Mouse (Mus musculus) limb, embryonic 10.5 days (tissue): ENCODE results near the gene Cabp4. TPM values are rescaled to one million over a fixed set of nuclear protein-coding genes. Genes with fewer than 3 reads are reported as not detected.
"Not testable (repeated sequence)": the region's sequence is repeated elsewhere in the genome, so short reads cannot be mapped to it uniquely, and the experiment has no call there.

Source experiments
- DNase-seq: peaks from one replicate; pipeline ENCODE4 v3.0.0-alpha.2; 2017; ENCODE audit warnings: low spot score
- H3K27ac ChIP-seq: fragments of 300-500 bp; sonication (generic); 2 replicates; pipeline ENCODE4 v1.5.1; 2016; ENCODE audit warnings: mild to moderate bottlenecking
- H3K27me3 ChIP-seq: fragments of 300-500 bp; sonication (generic); 2 replicates; pipeline ENCODE4 v1.6.1; 2016; ENCODE audit warnings: low read depth, mild to moderate bottlenecking; ENCODE audit not compliant: poor library complexity, severe bottlenecking
- H3K36me3 ChIP-seq: fragments of 300-500 bp; sonication (generic); 2 replicates; pipeline ENCODE4 v1.6.1; 2016; ENCODE audit warnings: mild to moderate bottlenecking, moderate library complexity
- H3K4me1 ChIP-seq: fragments of 300-500 bp; sonication (generic); 2 replicates; pipeline ENCODE4 v1.6.1; 2016
- H3K4me3 ChIP-seq: fragments of 300-500 bp; sonication (generic); 2 replicates; pipeline ENCODE4 v1.5.1; 2016; ENCODE audit warnings: mild to moderate bottlenecking, moderate library complexity
- H3K9me3 ChIP-seq: fragments of 300-500 bp; sonication (generic); replicated peaks from 2 replicates; pipeline ENCODE4 v1.6.1; 2016; ENCODE audit warnings: mild to moderate bottlenecking
- WGBS: fragments of 180-500 bp; shearing (Covaris S2); methylation state at CpG from one replicate; pipeline ENCODE4 v1.1.7; 2016; 5-methylcytosine and 5-hydroxymethylcytosine counted together
- polyA plus RNA-seq: library from polyadenylated mRNA; unstranded; fragments of >200 nt; fragmentation: Nextera tagmentation; extraction: Ambion mirVana; gene quantifications from 2 replicates; pipeline ENCODE4 v1.2.1, GENCODE M21; 2016

Cabp4 gene
- polyA plus RNA-seq, 1 experiment from 2014 or later, result 0.15 TPM

DNA sequence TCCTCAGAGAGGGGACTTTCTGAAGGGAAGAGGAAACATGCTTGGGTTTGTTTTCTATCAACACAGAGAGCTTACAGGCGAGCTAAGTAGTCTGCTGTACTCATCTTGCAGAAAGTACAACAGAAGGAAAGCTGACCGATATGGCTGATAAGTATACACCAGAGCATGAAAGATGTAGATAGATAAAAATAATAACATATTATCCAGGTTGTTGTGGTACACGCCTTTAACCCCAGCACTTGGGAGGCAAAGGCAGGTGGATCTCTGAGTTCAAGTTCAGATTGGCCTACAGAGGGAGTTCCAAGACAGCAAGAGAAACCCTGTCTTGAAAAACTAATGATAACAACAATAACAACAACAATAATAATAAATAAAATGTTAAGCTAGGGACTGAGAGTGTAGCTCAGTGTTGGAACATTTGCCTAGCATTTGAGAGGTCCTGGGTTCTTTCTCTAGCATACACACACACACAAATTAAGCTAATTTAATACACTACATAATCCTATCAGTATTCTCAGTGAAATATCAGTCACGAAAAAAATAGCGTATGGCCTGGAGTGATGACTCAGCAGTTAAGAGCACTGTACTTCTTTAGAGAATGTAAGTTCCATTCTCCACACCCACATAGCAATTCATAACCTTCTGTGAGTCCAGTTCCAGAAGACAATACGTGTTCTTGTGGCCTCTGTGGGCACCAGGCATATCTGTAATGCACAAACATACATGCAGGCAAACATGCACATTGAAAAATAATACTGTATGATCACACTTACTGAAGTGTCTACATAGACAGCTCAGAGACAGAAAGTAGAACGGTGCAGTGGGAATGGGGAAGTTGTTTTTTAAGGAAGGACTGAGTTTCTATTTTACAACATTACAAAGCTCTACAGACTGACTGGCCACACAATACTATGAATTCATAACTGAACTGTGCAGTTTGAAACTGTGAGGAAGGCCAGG, 21.1 kb downstream of the Cabp4 start:
- Histone ChIP-seq H3K9me3 (no peaks in the 10 kb centered on the region), H3K4me1 (peaks cover 42% of the 10 kb centered on the region), H3K27me3 (no peaks in the 10 kb centered on the region), H3K36me3 (peaks cover 20% of the 10 kb centered on the region), H3K27ac (no peak overlapping the region), H3K4me3 (no peak overlapping the region)
- DNase-seq, result no peak
- 87% methylated on average over 7 of the region's 7 CpGs for WGBS

DNA sequence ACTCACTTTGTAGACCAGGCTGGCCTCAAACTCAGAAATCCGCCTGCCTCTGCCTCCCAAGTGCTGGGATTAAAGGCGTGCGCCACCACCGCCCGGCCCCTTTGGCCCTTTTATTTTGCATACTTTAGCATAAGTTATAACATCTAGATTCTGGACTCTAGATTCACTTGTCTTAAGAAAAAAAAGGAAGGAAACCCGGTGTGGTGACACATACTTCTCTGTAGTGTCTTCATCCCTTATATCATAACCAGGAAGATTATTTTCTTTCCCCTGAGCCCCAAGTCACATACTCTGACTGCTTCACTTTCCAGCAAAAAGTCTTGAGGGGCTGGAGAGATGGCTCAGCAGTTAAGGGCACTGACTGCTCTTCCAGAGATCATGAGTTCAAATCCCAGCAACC, 21.9 kb downstream of the Cabp4 start:
- not testable (repeated sequence) for H3K4me3 ChIP-seq, H3K9me3 ChIP-seq, H3K27me3 ChIP-seq, DNase-seq
- 60% methylated on average over 6 of the region's 6 CpGs for WGBS
- H3K4me1 ChIP-seq, result peaks cover 34% of the 10 kb centered on the region
- peaks cover 22% of the 10 kb centered on the region for H3K36me3 ChIP-seq
- H3K27ac ChIP-seq, result peak overlapping the region; percentile 91; the same call in 1 of the 2 replicates

DNA sequence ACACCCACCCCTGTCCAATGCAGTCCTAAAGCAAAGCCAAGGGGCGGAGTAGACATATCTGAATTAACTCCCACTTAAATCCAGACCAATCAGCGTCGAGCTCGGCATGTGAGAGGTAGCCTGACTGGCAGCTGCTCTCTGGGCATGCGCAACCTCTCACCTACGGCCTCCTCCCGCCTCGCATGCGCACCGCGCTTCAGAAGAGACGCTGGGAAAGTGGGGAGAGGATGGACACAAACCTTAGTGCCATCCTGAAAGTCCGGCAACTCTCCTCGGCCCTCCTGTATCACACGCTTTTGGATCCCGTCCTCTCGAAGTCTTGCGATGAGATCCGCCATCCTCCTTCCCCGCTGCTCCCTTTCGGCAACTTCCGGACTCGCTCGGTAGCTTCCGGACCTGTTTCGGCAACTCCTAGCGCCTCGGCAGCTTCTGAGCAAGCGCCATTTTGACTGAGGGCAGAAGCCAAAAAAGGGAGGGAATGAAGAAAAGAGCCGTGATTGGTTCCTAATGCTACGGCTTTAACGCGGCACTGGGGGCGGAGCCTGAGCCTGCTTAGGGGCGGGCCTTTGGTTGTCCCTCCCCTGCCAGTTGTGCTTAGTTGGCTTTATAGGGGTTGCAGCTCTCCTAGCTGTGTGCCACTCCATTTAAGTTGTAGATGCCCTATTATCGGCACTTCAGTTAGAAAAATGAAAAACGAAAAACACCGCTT, 22.6 kb downstream of the Cabp4 start:
- Histone ChIP-seq H3K9me3 (no peaks in the 10 kb centered on the region), H3K27ac (peak overlapping the region; percentile 91), H3K4me1 (peaks cover 28% of the 10 kb centered on the region), H3K27me3 (no peaks in the 10 kb centered on the region), H3K4me3 (peak overlapping the region; percentile 54), H3K36me3 (peaks cover 29% of the 10 kb centered on the region)
- 3% methylated on average over 38 of the region's 38 CpGs for WGBS
- DNase-seq, result peak; percentile 94

DNA sequence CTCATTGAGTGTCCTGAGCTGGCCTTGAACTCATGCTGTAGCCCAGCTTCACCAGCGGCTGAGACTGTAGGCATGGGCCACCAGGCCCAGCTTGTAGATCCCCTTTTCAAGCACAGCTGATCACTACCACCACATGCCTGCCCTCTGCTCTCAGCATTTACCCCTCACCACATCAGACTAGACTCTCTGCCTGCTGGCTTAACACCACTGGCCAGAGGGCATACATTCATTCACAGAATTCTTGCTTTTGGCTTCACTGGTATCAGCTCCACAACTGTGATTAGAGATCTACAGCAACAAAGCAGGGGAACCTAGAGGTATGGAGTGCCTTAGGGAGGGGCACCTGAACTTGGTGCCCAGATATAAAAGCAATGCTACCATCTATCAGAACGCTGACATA, 23.3 kb downstream of the Cabp4 start:
- WGBS, result 89% methylated on average over 2 of the region's 2 CpGs
- Histone ChIP-seq H3K36me3 (peaks cover 36% of the 10 kb centered on the region), H3K4me1 (peaks cover 27% of the 10 kb centered on the region), H3K9me3 (no peaks in the 10 kb centered on the region), H3K27me3 (no peaks in the 10 kb centered on the region), H3K27ac (no peak overlapping the region), H3K4me3 (peak overlapping the region; percentile 54; the same call in 1 of the 2 replicates)
- no peak for DNase-seq

DNA sequence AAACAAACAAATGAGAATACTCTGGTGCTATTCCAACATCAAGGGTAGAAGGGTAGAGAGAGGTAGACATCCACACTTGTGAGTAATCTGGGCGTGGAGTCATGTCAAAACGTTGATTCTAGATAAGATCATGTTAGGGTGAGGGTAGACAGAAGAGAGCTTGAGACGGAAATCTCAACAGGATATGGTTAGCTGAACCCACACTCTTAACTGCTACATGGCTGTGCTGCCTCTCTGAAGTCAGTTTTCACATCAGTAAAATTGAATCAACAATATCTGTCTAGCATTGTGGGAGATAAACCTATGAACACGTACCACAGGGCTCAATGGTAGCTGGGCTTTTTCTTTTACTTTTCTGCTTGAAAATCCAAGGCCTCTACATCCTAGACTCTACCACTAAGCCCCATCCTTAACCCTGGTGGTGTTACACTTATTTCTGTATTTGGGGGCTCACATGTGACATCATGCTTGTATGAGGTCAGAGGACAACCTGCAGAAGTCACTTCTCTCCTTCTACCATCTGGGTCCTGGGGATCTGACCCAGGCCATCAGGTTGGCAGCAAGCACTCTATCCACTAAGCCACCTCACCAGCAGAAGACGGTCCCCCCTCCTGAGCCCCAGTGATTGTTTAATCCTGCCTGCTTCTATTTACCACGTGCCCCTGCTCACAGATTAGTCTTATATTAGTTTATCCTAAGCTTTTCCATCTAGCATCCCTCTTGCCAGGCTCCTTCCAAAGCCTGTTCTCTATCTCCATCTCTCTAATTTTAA, 23.9 kb downstream of the Cabp4 start:
- Histone ChIP-seq H3K27ac (no peak overlapping the region), H3K9me3 (no peaks in the 10 kb centered on the region), H3K36me3 (peaks cover 42% of the 10 kb centered on the region), H3K4me1 (peaks cover 23% of the 10 kb centered on the region), H3K4me3 (no peak overlapping the region), H3K27me3 (no peaks in the 10 kb centered on the region)
- 92% methylated on average over 6 of the region's 6 CpGs for WGBS
- no peak for DNase-seq

DNA sequence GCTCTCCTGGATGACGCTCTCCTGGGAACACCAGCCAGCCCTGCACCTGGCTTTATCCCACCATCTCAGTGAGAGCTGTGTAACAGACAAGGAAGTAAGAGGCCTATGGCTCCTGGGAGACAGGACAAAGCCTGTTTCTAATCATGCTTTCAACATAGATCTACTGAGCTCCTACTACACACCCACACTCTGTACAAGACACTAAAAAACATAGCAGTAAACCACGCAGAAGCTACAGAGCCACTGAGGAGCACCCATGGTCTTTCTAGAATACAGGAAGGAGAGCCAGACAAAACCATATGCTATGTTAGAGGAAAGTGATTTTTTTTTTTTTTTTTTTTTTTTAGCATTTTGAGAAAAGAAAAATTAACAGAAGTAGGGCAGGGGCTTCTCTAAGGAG, 25.5 kb downstream of the Cabp4 start:
- peaks cover 26% of the 10 kb centered on the region for H3K4me1 ChIP-seq
- WGBS, result 95% methylated on average over 2 of the region's 2 CpGs
- peaks cover 58% of the 10 kb centered on the region for H3K36me3 ChIP-seq
- no peaks in the 10 kb centered on the region for H3K27me3 ChIP-seq
- no peaks in the 10 kb centered on the region for H3K9me3 ChIP-seq
- H3K27ac ChIP-seq, result no peak overlapping the region
- no peak for DNase-seq
- no peak overlapping the region for H3K4me3 ChIP-seq

DNA sequence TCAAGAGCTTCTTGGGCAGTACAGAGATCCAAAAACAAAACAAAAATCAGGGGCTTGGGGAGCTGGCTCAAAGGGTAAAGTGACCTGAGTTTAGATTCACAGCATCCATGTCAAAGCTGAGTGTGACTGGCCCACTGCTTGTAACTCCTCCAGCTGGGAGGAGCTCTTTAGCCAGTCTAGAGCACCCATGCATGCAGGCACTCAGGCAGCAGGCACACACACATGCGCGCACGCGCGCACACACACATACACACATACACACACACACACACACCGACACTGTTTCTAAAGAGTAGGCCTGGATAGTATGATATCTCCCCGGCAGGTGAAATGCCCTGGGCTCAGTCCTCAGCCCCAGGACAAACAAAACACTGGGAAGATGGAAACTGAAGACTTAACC, 26.8 kb downstream of the Cabp4 start:
- H3K27ac ChIP-seq, result no peak overlapping the region

DNA sequence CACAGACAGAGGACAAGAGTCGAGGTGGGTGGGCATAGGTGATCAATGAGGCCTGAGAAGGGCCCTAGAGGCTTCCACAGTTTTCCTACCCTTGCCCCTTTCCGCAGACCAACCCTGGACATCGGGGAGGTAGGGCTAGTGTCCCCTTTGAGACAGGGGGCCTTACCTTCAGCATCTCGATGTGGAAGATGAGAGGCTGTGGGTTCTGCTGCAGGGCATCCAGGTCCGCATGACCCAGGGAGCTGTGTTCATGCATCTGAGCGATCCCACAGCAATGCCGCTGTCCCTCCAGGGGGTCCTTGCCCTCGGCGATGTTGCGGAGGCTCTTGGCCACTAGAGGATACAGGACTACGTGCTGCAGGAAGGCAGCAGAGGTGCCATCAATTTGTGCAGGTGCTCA, 28.0 kb downstream of the Cabp4 start:
- no peaks in the 10 kb centered on the region for H3K27me3 ChIP-seq
- no peak for DNase-seq
- 88% methylated on average over 11 of the region's 11 CpGs for WGBS
- no peak overlapping the region for H3K4me3 ChIP-seq
- H3K27ac ChIP-seq, result no peak overlapping the region
- H3K36me3 ChIP-seq, result peaks cover 78% of the 10 kb centered on the region
- peaks cover 26% of the 10 kb centered on the region for H3K4me1 ChIP-seq
- H3K9me3 ChIP-seq, result no peaks in the 10 kb centered on the region

More for the DNA sequence above, 26.8 kb downstream of the Cabp4 start:
- no peak for DNase-seq
- WGBS, result 99% methylated on average over 7 of the region's 7 CpGs
- H3K4me3 ChIP-seq, result no peak overlapping the region
- H3K27me3 ChIP-seq, result no peaks in the 10 kb centered on the region
- peaks cover 71% of the 10 kb centered on the region for H3K36me3 ChIP-seq
- H3K9me3 ChIP-seq, result no peaks in the 10 kb centered on the region
- H3K4me1 ChIP-seq, result peaks cover 30% of the 10 kb centered on the region

DNA sequence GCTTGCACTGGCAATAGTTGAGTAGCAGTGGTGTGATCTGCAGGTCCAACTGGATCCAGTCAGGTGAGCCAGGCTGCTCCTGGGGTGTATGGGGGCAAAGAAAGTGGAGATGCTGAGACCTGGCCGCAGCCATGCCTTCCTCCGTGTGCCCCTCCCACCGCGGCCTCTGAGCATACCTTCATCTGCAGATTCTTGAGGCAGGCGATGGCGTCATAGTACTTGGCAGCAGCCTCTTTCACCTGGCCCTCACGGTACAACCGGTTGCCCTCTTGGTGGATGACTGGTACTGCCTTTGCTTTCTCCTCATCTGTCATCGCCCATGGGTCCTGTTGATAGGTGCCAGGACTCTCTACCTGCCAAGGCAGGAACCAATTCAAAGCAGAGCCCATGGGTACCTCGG, 28.7 kb downstream of the Cabp4 start:
- 97% methylated on average over 10 of the region's 10 CpGs for WGBS
- Histone ChIP-seq H3K4me3 (no peak overlapping the region), H3K27me3 (no peaks in the 10 kb centered on the region), H3K4me1 (peaks cover 19% of the 10 kb centered on the region), H3K9me3 (no peaks in the 10 kb centered on the region), H3K27ac (no peak overlapping the region), H3K36me3 (peaks cover 78% of the 10 kb centered on the region)
- DNase-seq, result no peak

DNA sequence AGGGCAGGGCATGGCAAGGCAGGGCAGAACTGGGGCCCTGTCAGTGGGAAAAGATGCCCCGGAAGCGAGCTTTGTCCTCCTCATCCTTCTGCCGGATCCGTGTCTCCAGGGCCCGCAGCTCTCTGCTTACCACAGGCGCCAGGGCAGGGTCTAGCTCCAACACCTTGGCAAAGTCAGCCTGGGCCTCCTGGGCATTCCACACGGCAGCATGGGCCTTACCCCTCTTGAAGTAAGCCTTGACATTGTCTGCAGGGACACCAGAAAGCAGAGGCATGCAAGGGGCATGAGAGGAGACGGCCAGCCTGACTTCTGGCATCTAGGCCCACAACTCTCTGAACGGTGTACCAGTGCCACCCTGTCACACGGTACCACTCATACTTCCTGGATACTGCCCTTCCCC, 29.3 kb downstream of the Cabp4 start:
- WGBS, result 92% methylated on average over 10 of the region's 10 CpGs
- Histone ChIP-seq H3K36me3 (peaks cover 79% of the 10 kb centered on the region), H3K4me3 (no peak overlapping the region), H3K27ac (no peak overlapping the region), H3K9me3 (no peaks in the 10 kb centered on the region), H3K4me1 (peaks cover 18% of the 10 kb centered on the region), H3K27me3 (no peaks in the 10 kb centered on the region)
- no peak for DNase-seq

DNA sequence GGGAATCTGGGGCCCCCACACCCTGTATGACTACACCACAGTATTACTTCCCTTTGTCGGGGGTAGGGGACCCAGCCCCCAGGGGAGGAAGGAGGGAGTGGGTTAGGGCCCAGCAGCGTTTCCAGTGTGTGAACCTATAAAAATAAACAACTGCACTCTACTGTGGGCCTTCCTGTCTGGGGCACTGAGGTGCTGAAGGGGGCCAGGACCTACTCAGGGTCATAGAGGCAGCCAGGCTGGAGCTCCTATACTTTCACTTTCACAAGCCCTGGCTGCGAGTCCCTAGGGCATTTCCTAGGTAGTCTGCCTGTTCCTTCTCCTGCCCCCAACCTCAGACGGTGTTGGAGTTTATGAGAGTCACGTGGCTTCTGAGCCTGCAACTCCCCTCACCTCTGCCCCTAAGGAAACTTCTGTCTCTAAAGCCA, 30.0 kb downstream of the Cabp4 start:
- Histone ChIP-seq H3K36me3 (peaks cover 74% of the 10 kb centered on the region), H3K9me3 (no peaks in the 10 kb centered on the region), H3K4me3 (no peak overlapping the region), H3K27me3 (no peaks in the 10 kb centered on the region), H3K4me1 (peaks cover 18% of the 10 kb centered on the region), H3K27ac (peak overlapping the region; percentile 53; the same call in 1 of the 2 replicates)
- DNase-seq, result no peak
- 44% methylated on average over 5 of the region's 5 CpGs for WGBS

DNA sequence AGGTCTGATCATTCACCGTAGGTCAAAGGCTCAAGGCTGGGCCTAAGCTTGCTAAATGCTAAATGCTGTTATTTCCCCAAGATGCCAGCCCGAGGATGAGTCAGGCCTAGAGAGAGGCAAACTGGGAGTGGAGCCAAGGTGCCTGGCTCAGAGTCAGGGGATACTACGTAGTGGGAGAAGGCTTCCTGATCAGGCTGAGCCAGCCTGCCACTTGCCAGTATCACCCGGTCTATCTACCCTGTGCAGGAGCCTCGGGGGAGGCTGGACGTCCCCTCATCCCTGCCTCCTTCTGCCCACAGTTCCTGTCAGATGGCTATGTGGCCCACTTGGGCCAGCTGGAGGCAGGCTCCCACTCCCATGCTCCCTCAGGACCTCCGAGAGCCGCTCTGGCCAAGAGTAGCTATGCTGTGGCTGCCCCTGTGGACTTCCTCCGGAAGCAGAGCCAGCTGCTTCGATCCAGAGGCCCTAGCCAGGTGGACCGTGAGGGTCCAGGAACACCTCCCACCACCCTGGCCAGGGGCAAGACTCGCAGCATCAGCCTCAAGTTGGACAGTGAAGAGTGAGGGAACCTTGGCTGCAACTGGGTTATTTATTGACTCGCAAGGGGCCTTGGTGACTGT, 30.5 kb downstream of the Cabp4 start:
- H3K27me3 ChIP-seq, result no peaks in the 10 kb centered on the region
- peaks cover 72% of the 10 kb centered on the region for H3K36me3 ChIP-seq
- peak overlapping the region; percentile 53 for H3K27ac ChIP-seq
- no peak for DNase-seq
- H3K9me3 ChIP-seq, result no peaks in the 10 kb centered on the region
- 86% methylated on average over 13 of the region's 13 CpGs for WGBS
- H3K4me3 ChIP-seq, result no peak overlapping the region
- H3K4me1 ChIP-seq, result peaks cover 18% of the 10 kb centered on the region
